Mouse (Mus musculus) hindlimb bud, embryonic 11.5 days (tissue): ENCODE results near the gene Tnc.
"Not testable (repeated sequence)": the region's sequence is repeated elsewhere in the genome, so short reads cannot be mapped to it uniquely, and the experiment has no call there.

ENCODE experiments used
- DNase-seq: peaks from one replicate; pipeline ENCODE4 v3.0.0-alpha.2; 2012; ENCODE audit warnings: low read depth, low spot score; ENCODE audit errors: extremely low spot score

Gene Tnc

DNA sequence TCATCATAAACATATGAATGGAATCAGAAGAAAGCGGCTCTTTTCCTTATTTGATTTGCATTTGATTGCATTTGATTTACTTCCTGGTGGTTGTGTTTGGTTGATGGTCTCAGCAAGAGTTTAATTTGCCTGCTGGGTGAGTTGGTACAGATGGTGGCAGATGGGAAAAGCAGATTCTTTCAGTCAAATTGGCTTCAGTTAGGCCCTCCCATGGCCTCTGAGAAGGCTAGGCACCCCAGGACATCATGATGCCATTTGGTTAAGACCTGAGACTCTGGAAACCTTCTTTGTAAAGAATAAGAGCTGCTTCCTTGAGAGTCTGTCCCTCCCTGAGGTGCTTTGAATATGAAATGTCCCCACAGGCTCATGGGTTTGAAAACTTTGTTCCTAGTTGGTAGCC lies 75.1 kb downstream of the Tnc start:
- DNase-seq: no peak

DNA sequence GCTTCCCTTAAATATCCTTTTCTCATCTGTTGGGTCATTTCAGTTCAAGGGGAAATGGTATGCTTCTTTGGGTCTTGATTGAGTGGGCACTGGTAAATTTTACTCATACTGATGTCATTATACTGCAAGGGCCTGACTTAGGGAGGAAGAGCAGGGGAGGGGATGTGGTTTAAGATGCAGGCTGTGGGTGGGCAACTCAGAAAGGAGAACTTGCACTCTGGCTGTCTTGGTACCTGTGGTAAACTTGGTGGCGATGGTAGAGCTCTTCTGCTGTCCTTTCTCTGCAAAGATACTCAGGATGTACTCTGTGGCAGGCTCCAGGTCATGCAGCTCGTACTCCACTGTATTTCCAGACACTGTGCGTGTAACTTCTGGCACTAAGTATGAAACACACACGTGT lies 75.9 kb downstream of the Tnc start:
- no peak for DNase-seq

DNA sequence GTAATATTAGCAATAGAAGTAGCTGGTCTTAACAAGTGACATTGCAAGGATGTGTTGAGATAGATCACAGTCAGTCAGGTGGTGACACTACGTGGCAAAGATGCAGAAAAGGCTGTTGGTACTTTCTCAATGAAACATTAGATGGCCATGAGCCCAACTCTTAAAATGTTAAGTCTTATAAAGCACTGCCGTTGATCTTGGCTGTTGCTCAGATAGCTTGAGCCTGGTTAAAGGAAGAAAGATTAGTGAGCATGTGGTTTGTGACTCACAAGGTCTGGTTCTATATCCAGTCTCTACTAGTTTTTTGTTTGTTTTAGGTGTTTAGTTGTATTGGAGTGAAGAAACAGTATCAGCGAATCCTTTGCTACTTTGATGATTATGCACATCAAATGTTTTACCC lies 76.9 kb downstream of the Tnc start:
- no peak for DNase-seq

DNA sequence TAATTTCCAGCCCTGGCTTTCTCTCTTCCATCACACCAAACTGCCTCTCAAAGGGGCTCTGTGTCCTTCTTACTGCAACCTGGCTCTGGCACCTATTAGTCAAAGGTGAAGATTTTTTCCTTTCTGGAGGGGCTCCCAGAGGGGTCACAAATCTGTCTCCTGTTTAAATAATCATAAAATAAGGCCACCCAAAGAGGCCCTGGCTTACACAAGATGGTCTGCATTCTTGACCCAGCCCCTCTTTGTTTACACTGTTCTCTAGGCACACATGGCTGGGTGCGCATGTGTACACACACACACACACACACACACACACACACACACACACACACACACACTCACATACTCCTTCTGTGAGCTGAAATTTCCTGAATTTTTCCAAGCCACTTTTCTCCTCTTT lies 83.4 kb downstream of the Tnc start:
- DNase-seq: no peak

- DNase-seq: no peak
Observed at GRCm38 (mm10) chr4:63961858-63962468, 84.9 kb downstream of the Tnc start.

- DNase-seq: no peak
Observed at GRCm38 (mm10) chr4:63958601-63959000, 88.2 kb downstream of the Tnc start.

DNA sequence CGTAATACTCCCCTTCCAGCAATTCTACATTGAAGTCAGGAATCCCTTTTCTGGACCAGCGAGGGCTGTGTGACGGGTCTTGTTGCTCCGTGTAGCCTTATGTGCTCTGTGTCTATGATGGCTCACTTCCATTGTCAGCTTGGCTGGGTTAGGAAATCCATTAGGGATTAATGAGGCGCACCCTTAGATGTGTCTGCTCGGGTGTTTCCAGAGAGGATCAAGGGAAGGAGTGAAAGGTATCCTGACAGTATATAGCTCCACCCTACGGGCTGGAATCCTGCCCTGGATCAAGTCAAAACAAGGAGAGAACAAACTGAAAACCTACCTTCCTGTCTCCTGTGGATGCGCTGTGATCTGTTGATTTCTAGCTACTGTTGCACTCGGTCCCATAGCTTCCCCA lies 96.8 kb downstream of the Tnc start:
- no peak for DNase-seq

- not testable (repeated sequence) for DNase-seq
Observed at GRCm38 (mm10) chr4:63948688-63949073, 98.1 kb downstream of the Tnc start.

- peak; percentile 42 for DNase-seq
Observed at GRCm38 (mm10) chr4:63948066-63948687, 98.6 kb downstream of the Tnc start.

GRCm38 (mm10) chr4:63943813-63944212 lies 103.0 kb downstream of the Tnc start:
- no peak for DNase-seq

DNA sequence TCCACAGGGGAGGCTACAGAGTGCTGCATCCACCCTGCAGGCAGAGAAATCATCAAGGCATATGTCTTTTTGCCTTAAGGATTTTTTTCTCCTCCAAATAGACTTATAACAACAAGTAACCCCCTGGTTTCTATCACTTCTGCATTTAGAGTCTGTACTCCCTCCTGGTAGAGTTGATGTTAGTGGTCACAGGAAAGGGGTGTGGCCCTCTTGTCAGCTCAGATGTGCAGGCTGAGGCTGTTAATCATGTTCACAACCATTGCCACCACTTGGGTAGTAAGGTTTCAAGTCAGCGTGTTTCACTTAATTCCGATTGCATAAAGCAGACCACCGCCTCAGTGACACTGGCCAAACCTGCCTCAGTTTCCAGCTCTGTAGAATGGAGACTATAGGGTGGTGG lies 103.9 kb downstream of the Tnc start:
- no peak for DNase-seq

- DNase-seq: no peak
Observed at GRCm38 (mm10) chr4:63941420-63941819, 105.4 kb downstream of the Tnc start.

DNA sequence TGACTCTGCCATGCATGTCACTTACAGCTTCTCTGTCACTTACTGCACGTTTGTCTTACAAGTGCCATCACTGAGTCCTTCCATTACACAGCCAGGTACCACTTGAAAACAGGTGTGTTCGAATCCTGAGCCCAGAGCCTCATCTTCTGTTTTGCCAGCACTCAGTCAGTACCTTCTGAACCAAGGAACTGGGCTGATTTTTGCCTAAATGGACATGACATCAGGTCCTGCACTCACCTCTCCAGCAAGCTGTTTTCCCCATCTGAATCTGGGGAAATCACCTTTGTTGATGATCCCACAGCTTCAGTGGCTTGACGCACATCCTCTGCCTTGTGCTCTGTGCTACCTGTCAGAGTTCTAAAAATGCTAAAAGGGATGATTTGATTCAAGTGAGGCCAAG lies 107.4 kb downstream of the Tnc start:
- DNase-seq: no peak

GRCm38 (mm10) chr4:63935960-63936359 lies 110.9 kb downstream of the Tnc start:
- no peak for DNase-seq

DNA sequence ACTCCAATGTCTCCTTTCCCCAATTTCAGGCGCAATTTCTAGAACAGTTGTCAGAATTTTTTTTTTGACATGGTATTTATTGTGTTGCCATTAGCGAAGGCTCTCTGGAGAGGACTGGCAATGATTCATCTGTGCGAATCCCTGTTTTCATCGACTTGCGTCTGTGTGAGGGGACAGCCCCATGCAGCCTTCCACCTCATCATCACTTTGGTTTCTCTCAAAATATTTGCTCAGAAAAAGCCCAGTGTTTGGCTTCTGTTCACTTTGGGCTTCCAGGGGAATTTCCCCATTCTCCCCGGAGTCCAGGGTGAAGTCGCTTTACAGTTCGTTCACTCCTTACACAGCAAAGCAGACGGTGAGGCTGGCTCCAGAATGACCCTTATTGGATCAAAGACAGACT lies 111.5 kb downstream of the Tnc start:
- DNase-seq: no peak

- no peak for DNase-seq
Observed at GRCm38 (mm10) chr4:63930863-63931262, 116.0 kb downstream of the Tnc start.

- DNase-seq: no peak
Observed at GRCm38 (mm10) chr4:63929490-63929889, 117.3 kb downstream of the Tnc start.

- DNase-seq: no peak
Observed at GRCm38 (mm10) chr4:63928192-63928591, 118.6 kb downstream of the Tnc start.

DNA sequence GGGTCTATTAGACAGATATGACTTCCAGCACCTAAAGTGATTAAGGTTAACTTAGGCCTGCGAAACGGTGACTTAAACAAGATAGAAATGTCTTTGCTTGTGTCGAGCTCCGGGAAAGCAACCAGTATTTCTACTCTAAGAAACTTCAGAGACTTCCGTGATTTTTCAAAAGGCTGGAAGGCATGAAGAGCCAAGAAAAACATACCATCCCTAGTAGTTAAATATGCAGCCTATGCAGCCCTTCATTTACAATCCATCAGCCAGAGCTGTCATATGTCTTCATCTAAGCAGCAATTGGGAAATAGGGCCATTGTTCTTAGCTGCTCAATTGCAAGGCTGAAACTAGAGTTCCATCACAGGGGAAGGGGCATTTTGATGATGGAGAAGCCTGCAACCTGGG lies 129.6 kb downstream of the Tnc start:
- DNase-seq: no peak

GRCm38 (mm10) chr4:63916753-63917152 lies 130.1 kb downstream of the Tnc start:
- DNase-seq: no peak

DNA sequence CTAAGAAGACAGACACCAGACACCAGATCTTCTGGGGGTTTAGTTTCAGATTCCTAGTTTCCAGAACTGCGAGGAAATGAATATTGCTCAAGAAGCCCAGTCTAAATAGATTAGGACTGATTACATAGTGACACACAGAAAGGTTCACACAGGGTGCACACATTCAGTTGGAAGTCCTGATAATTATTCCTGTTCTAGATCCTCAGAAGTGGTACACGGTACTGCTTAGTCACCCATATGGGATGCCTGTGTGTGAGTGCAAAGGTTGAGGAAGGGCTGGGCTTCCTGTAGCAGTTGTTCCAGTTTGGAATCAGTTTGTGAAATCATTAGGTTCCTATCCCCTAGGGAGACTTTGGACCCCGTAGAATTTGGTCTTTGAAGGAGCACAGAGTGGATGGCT lies 130.5 kb downstream of the Tnc start:
- DNase-seq: no peak
